Mouse (Mus musculus): ENCODE data around the gene Cth. TPM values are rescaled to one million over a fixed set of nuclear protein-coding genes. Genes with fewer than 3 reads are reported as not detected.
"Not testable (repeated sequence)": the region's sequence is repeated elsewhere in the genome, so short reads cannot be mapped to it uniquely, and the experiment has no call there.

Gene Cth
- total and polyA plus RNA-seq, 2 experiments, result 446 to 1,116 TPM

DNA sequence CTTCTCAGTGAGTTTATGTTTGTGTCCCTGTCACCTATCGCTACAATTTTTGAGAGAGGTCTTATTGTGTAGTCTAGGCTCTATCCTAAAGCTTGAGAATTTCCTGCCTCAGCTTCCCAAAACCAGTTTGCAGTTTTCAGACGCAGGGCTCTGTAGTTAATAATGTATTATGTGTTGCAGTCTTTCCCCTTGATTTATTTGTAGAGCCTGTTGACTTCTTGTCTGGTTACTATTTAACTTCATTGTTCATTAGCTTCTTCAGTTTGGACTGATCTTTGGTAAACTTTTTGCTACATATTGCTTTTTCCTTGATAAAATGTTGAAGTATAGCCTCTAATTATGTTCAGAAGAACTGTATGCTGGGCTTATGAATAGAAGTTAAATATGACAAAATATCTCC, 27.8 kb upstream of the Cth start:
- H3K36me3 ChIP-seq (ENCODE audit: control insufficient read depth, insufficient read depth, low read length), result no peaks in the 10 kb centered on the region
- H3K27ac ChIP-seq (replicated peaks; ENCODE audit: insufficient read depth, low read depth, low read length), result peak overlapping the region; percentile 24; the same call in 1 of the 2 replicates
- H3K4me1 ChIP-seq (ENCODE audit: control insufficient read depth, insufficient read depth, low read length), result peaks cover 26% of the 10 kb centered on the region
- TF ChIP-seq POLR2A (IDR thresholded peaks at IDR 0.05; ENCODE audit: extremely low read depth, insufficient read depth, low read length) (no peak), CTCF (IDR thresholded peaks at IDR 0.05; ENCODE audit: low read depth, low read length) (no peak)
- WGBS, result 41% methylated on average over 2 of the region's 2 CpGs
- no peak overlapping the region for H3K4me3 ChIP-seq (ENCODE audit: insufficient read depth, low read depth, low read length)
- peak; percentile 70 for DNase-seq (ENCODE audit: extremely low read depth, low read depth, low spot score)
- H3K27me3 ChIP-seq (ENCODE audit: control insufficient read depth, insufficient read depth, low read length), result no peaks in the 10 kb centered on the region
- 0 out of 2 replicates have a peak overlapping the region, but pooled peaks have one; percentile 4 for H3K9ac ChIP-seq (ENCODE audit: low read depth, low read length)
- H3K79me2 ChIP-seq (ENCODE audit: control insufficient read depth, insufficient read depth, low read length), result peaks cover 25% of the 10 kb centered on the region

GRCm38 (mm10) chr3:157947383-157948280, 22.8 kb upstream of the Cth start:
- Histone ChIP-seq H3K27ac (replicated peaks; ENCODE audit: insufficient read depth, low read depth, low read length) (peak overlapping the region; percentile 100), H3K9ac (ENCODE audit: low read depth, low read length) (peak overlapping the region; percentile 99), H3K4me1 (ENCODE audit: control insufficient read depth, insufficient read depth, low read length) (peaks cover 8% of the 10 kb centered on the region), H3K36me3 (ENCODE audit: control insufficient read depth, insufficient read depth, low read length) (no peaks in the 10 kb centered on the region), H3K4me3 (ENCODE audit: insufficient read depth, low read depth, low read length) (peak overlapping the region; percentile 99), H3K79me2 (ENCODE audit: control insufficient read depth, insufficient read depth, low read length) (peaks cover 19% of the 10 kb centered on the region; the same call in 1 of the 2 replicates), H3K27me3 (ENCODE audit: control insufficient read depth, insufficient read depth, low read length) (no peaks in the 10 kb centered on the region)
- DNase-seq (ENCODE audit: extremely low read depth, low read depth, low spot score), result peak; percentile 71
- TF ChIP-seq CTCF (IDR thresholded peaks at IDR 0.05; ENCODE audit: low read depth, low read length), result no peak
- under 1% methylated on average over 92 of the region's 93 CpGs for WGBS

GRCm38 (mm10) chr3:157946843-157947358, 22.0 kb upstream of the Cth start, which contains the start of gene Ankrd13c:
TSS of gene Ankrd13c (plus strand) at chr3:157947239.
- Histone ChIP-seq H3K79me2 (ENCODE audit: control insufficient read depth, insufficient read depth, low read length) (peaks cover 14% of the 10 kb centered on the region; the same call in 1 of the 2 replicates), H3K4me1 (ENCODE audit: control insufficient read depth, insufficient read depth, low read length) (peaks cover 6% of the 10 kb centered on the region), H3K27me3 (ENCODE audit: control insufficient read depth, insufficient read depth, low read length) (no peaks in the 10 kb centered on the region), H3K36me3 (ENCODE audit: control insufficient read depth, insufficient read depth, low read length) (no peaks in the 10 kb centered on the region), H3K9ac (ENCODE audit: low read depth, low read length) (peak within 1 kb of the TSS; percentile 99), H3K4me3 (ENCODE audit: insufficient read depth, low read depth, low read length) (peak within 1 kb of the TSS; percentile 99), H3K27ac (replicated peaks; ENCODE audit: insufficient read depth, low read depth, low read length) (peak within 1 kb of the TSS; percentile 100)
- WGBS, result under 1% methylated on average over 45 of the region's 45 CpGs
- TF ChIP-seq POLR2A (IDR thresholded peaks at IDR 0.05; ENCODE audit: extremely low read depth, insufficient read depth, low read length) (no peak), CTCF (IDR thresholded peaks at IDR 0.05; ENCODE audit: low read depth, low read length) (no peak)
- peak; percentile 97 for DNase-seq (ENCODE audit: extremely low read depth, low read depth, low spot score)

- no peak overlapping the region for H3K27ac ChIP-seq (replicated peaks; ENCODE audit: insufficient read depth, low read depth, low read length)
- H3K27me3 ChIP-seq (ENCODE audit: control insufficient read depth, insufficient read depth, low read length), result no peaks in the 10 kb centered on the region
- no peak for DNase-seq (ENCODE audit: extremely low read depth, low read depth, low spot score)
- no peaks in the 10 kb centered on the region for H3K4me1 ChIP-seq (ENCODE audit: control insufficient read depth, insufficient read depth, low read length)
- H3K79me2 ChIP-seq (ENCODE audit: control insufficient read depth, insufficient read depth, low read length), result no peaks in the 10 kb centered on the region
- TF ChIP-seq CTCF (IDR thresholded peaks at IDR 0.05; ENCODE audit: low read depth, low read length) (no peak), POLR2A (IDR thresholded peaks at IDR 0.05; ENCODE audit: extremely low read depth, insufficient read depth, low read length) (no peak)
- WGBS, result 85% methylated on average over 2 of the region's 2 CpGs
- H3K4me3 ChIP-seq (ENCODE audit: insufficient read depth, low read depth, low read length), result no peak overlapping the region
- H3K9ac ChIP-seq (ENCODE audit: low read depth, low read length), result no peak overlapping the region
- no peaks in the 10 kb centered on the region for H3K36me3 ChIP-seq (ENCODE audit: control insufficient read depth, insufficient read depth, low read length)
Observed at GRCm38 (mm10) chr3:157938585-157938984, 13.7 kb upstream of the Cth start.

DNA sequence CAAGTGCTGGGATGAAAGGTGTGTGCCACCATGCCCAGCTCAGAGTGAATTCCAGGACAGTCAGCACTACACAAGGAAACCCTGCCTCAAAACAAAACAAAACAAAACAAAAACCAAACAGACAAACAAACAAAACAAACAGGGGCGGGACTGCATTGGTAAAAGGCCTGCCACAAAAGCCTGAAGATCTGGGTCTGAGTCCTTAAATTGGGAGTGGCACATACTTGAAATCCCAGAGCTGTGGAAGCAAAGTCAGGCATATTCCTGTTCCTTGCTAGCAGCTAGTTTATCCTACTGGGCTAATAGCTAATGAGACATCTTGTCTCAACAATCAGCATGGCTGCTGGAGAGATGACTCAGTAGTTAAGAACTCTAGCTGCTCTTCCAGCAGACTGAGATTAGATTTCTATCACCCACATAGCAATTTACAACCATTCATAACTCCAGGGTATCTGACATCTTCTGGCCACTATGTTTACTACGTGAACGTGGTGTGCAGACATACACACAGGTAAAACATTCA, 9.5 kb upstream of the Cth start:
- 87% methylated on average over 3 of the region's 3 CpGs for WGBS
- Histone ChIP-seq H3K79me2 (ENCODE audit: control insufficient read depth, insufficient read depth, low read length) (no peaks in the 10 kb centered on the region), H3K36me3 (ENCODE audit: control insufficient read depth, insufficient read depth, low read length) (no peaks in the 10 kb centered on the region), H3K27me3 (ENCODE audit: control insufficient read depth, insufficient read depth, low read length) (no peaks in the 10 kb centered on the region), H3K4me1 (ENCODE audit: control insufficient read depth, insufficient read depth, low read length) (peaks cover 4% of the 10 kb centered on the region), H3K27ac (replicated peaks; ENCODE audit: insufficient read depth, low read depth, low read length) (no peak overlapping the region), H3K9ac (ENCODE audit: low read depth, low read length) (no peak overlapping the region), H3K4me3 (ENCODE audit: insufficient read depth, low read depth, low read length) (no peak overlapping the region)
- no peak for DNase-seq (ENCODE audit: extremely low read depth, low read depth, low spot score)
- TF ChIP-seq POLR2A (IDR thresholded peaks at IDR 0.05; ENCODE audit: extremely low read depth, insufficient read depth, low read length) (no peak), CTCF (IDR thresholded peaks at IDR 0.05; ENCODE audit: low read depth, low read length) (no peak)

- H3K27ac ChIP-seq (replicated peaks; ENCODE audit: insufficient read depth, low read depth, low read length); H3K79me2 ChIP-seq (ENCODE audit: control insufficient read depth, insufficient read depth, low read length); H3K4me3 ChIP-seq (ENCODE audit: insufficient read depth, low read depth, low read length); DNase-seq (ENCODE audit: extremely low read depth, low read depth, low spot score); H3K4me1 ChIP-seq (ENCODE audit: control insufficient read depth, insufficient read depth, low read length); H3K9ac ChIP-seq (ENCODE audit: low read depth, low read length); H3K36me3 ChIP-seq (ENCODE audit: control insufficient read depth, insufficient read depth, low read length); H3K27me3 ChIP-seq (ENCODE audit: control insufficient read depth, insufficient read depth, low read length): not testable (repeated sequence)
- 78% methylated on average over 5 of the region's 6 CpGs for WGBS
Observed at GRCm38 (mm10) chr3:157933223-157933622, 8.3 kb upstream of the Cth start.

Data from liver, adult 2 months (tissue).